Mouse (Mus musculus): ENCODE measurements around the gene Nyap1. TPM values are rescaled to one million over a fixed set of nuclear protein-coding genes. Genes with fewer than 3 reads are reported as not detected.

The Nyap1 gene
- polyA plus RNA-seq, 2 experiments, result 1.2 to 19.7 TPM

GRCm38 (mm10) chr5:137719088-137719487, 22.3 kb downstream of the Nyap1 start:
- ATAC-seq (ENCODE audit: low FRiP score, low read depth) (no peak), DNase-seq (ENCODE audit: low spot score) (no peak)
- Histone ChIP-seq H3K36me3 (ENCODE audit: control insufficient read depth, insufficient read depth, low read length) (no peaks in the 10 kb centered on the region), H3K9me3 (ENCODE audit: control insufficient read depth, low read length) (no peaks in the 10 kb centered on the region), H3K4me2 (replicated peaks; ENCODE audit: low read depth, low read length, severe bottlenecking) (no peak overlapping the region), H3K9ac (ENCODE audit: low read depth, low read length, severe bottlenecking) (no peak overlapping the region), H3K27me3 (ENCODE audit: control insufficient read depth, insufficient read depth, low read length) (no peaks in the 10 kb centered on the region), H3K4me3 (replicated peaks; ENCODE audit: low read length) (no peak overlapping the region), H3K27ac (replicated peaks; ENCODE audit: low read depth, low read length) (no peak overlapping the region), H3K4me1 (ENCODE audit: control insufficient read depth, insufficient read depth, low read length) (no peaks in the 10 kb centered on the region)
- 84% methylated on average over 6 of the region's 6 CpGs for WGBS
- TF ChIP-seq POLR2A (IDR thresholded peaks at IDR 0.05; ENCODE audit: borderline replicate concordance, extremely low read depth, insufficient read depth, insufficient read length), result no peak

GRCm38 (mm10) chr5:137718020-137718790, 23.2 kb downstream of the Nyap1 start:
- 68% methylated on average over 8 of the region's 8 CpGs for WGBS
- H3K27me3 ChIP-seq (ENCODE audit: control insufficient read depth, insufficient read depth, low read length), result no peaks in the 10 kb centered on the region
- no peak for ATAC-seq (ENCODE audit: low FRiP score, low read depth)

GRCm38 (mm10) chr5:137715685-137716084, 25.7 kb downstream of the Nyap1 start:
- whole genome bisulfite sequencing, result 72% methylated on average over 8 of the region's 8 CpGs
- Histone ChIP-seq H3K27ac (replicated peaks; ENCODE audit: low read depth, low read length) (no peak overlapping the region), H3K4me2 (replicated peaks; ENCODE audit: low read depth, low read length, severe bottlenecking) (no peak overlapping the region), H3K9ac (ENCODE audit: low read depth, low read length, severe bottlenecking) (no peak overlapping the region), H3K27me3 (ENCODE audit: control insufficient read depth, insufficient read depth, low read length) (no peaks in the 10 kb centered on the region), H3K4me1 (ENCODE audit: control insufficient read depth, insufficient read depth, low read length) (no peaks in the 10 kb centered on the region), H3K4me3 (replicated peaks; ENCODE audit: low read length) (no peak overlapping the region), H3K36me3 (ENCODE audit: control insufficient read depth, insufficient read depth, low read length) (no peaks in the 10 kb centered on the region), H3K9me3 (ENCODE audit: control insufficient read depth, low read length) (no peaks in the 10 kb centered on the region)
- no peak for TF ChIP-seq POLR2A (IDR thresholded peaks at IDR 0.05; ENCODE audit: borderline replicate concordance, extremely low read depth, insufficient read depth, insufficient read length)
- DNase-seq (ENCODE audit: low spot score) (no peak), ATAC-seq (ENCODE audit: low FRiP score, low read depth) (no peak)

More at GRCm38 (mm10) chr5:137718020-137718790, 23.2 kb downstream of the Nyap1 start:
- no peaks in the 10 kb centered on the region for H3K36me3 ChIP-seq (ENCODE audit: control insufficient read depth, insufficient read depth, low read length)
- H3K4me2 ChIP-seq (replicated peaks; ENCODE audit: low read depth, low read length, severe bottlenecking), result no peak overlapping the region
- H3K4me1 ChIP-seq (ENCODE audit: control insufficient read depth, insufficient read depth, low read length), result no peaks in the 10 kb centered on the region
- H3K4me3 ChIP-seq (replicated peaks; ENCODE audit: low read length), result no peak overlapping the region
- no peak for TF ChIP-seq POLR2A (IDR thresholded peaks at IDR 0.05; ENCODE audit: borderline replicate concordance, extremely low read depth, insufficient read depth, insufficient read length)
- no peak overlapping the region for H3K27ac ChIP-seq (replicated peaks; ENCODE audit: low read depth, low read length)
- H3K9me3 ChIP-seq (ENCODE audit: control insufficient read depth, low read length), result no peaks in the 10 kb centered on the region
- H3K9ac ChIP-seq (ENCODE audit: low read depth, low read length, severe bottlenecking), result no peak overlapping the region
- DNase-seq (ENCODE audit: low spot score), result no peak

GRCm38 (mm10) chr5:137713454-137713853, 28.0 kb downstream of the Nyap1 start:
- no peaks in the 10 kb centered on the region for H3K27me3 ChIP-seq (ENCODE audit: control insufficient read depth, insufficient read depth, low read length)
- TF ChIP-seq POLR2A (IDR thresholded peaks at IDR 0.05; ENCODE audit: borderline replicate concordance, extremely low read depth, insufficient read depth, insufficient read length), result no peak
- 87% methylated on average over 5 of the region's 5 CpGs for WGBS

GRCm38 (mm10) chr5:137706913-137707633, 34.3 kb downstream of the Nyap1 start:
- H3K36me3 ChIP-seq (ENCODE audit: control insufficient read depth, insufficient read depth, low read length), result no peaks in the 10 kb centered on the region
- H3K27ac ChIP-seq (replicated peaks; ENCODE audit: low read depth, low read length), result no peak overlapping the region
- TF ChIP-seq POLR2A (IDR thresholded peaks at IDR 0.05; ENCODE audit: borderline replicate concordance, extremely low read depth, insufficient read depth, insufficient read length), result no peak
- no peaks in the 10 kb centered on the region for H3K9me3 ChIP-seq (ENCODE audit: control insufficient read depth, low read length)
- peak; percentile 76 for DNase-seq (ENCODE audit: low spot score)
- no peaks in the 10 kb centered on the region for H3K4me1 ChIP-seq (ENCODE audit: control insufficient read depth, insufficient read depth, low read length)
- no peaks in the 10 kb centered on the region for H3K27me3 ChIP-seq (ENCODE audit: control insufficient read depth, insufficient read depth, low read length)
- no peak overlapping the region for H3K4me3 ChIP-seq (replicated peaks; ENCODE audit: low read length)
- ATAC-seq (ENCODE audit: low FRiP score, low read depth), result no peak
- H3K9ac ChIP-seq (ENCODE audit: low read depth, low read length, severe bottlenecking), result no peak overlapping the region
- no peak overlapping the region for H3K4me2 ChIP-seq (replicated peaks; ENCODE audit: low read depth, low read length, severe bottlenecking)
- 57% methylated on average over 12 of the region's 12 CpGs for WGBS

More at GRCm38 (mm10) chr5:137713454-137713853, 28.0 kb downstream of the Nyap1 start:
- DNase-seq (ENCODE audit: low spot score) (no peak), ATAC-seq (ENCODE audit: low FRiP score, low read depth) (no peak)
- Histone ChIP-seq H3K9ac (ENCODE audit: low read depth, low read length, severe bottlenecking) (no peak overlapping the region), H3K4me3 (replicated peaks; ENCODE audit: low read length) (no peak overlapping the region), H3K27ac (replicated peaks; ENCODE audit: low read depth, low read length) (no peak overlapping the region), H3K4me2 (replicated peaks; ENCODE audit: low read depth, low read length, severe bottlenecking) (no peak overlapping the region), H3K9me3 (ENCODE audit: control insufficient read depth, low read length) (no peaks in the 10 kb centered on the region), H3K36me3 (ENCODE audit: control insufficient read depth, insufficient read depth, low read length) (no peaks in the 10 kb centered on the region), H3K4me1 (ENCODE audit: control insufficient read depth, insufficient read depth, low read length) (no peaks in the 10 kb centered on the region)
